Mouse (Mus musculus): Measurements from ENCODE around the gene Ndnf.

- no peak for TF ChIP-seq CTCF (IDR thresholded peaks at IDR 0.05; ENCODE audit: low read depth)
- no peak for TF ChIP-seq EP300 (IDR thresholded peaks at IDR 0.05; ENCODE audit: low read depth)
Measured at GRCm38 (mm10) chr6:65661272-65661671, 10.1 kb upstream of the Ndnf start.
